Mouse (Mus musculus) stomach, embryonic 16.5 days (tissue): ENCODE measurements at regions not wholly inside any gene's neighbourhood (a gene's known extent, or its start where the extent isn't known, plus 50 kb on each side); places are given as distances from the start of the nearest gene placed in this dataset.

Experiments used
- ATAC-seq: fragments of 200-750 bp; cut with Nextera tagmentation; 2 replicates; pipeline ENCODE4 v1.8.0; 2017; ENCODE audit warnings: moderate number of reproducible peaks, moderate TSS enrichment; ENCODE audit not compliant: insufficient read depth, low FRiP score
- H3K27ac ChIP-seq: fragments of 300-500 bp; sonication (generic); 2 replicates; pipeline ENCODE4 v1.5.1; 2014; ENCODE audit warnings: low read length
- H3K27me3 ChIP-seq: fragments of 300-500 bp; sonication (generic); 2 replicates; pipeline ENCODE4 v1.6.1; 2014; ENCODE audit warnings: low read length, control low read depth, mixed read lengths; ENCODE audit not compliant: control insufficient read depth, insufficient read depth
- H3K36me3 ChIP-seq: fragments of 300-500 bp; sonication (generic); 2 replicates; pipeline ENCODE4 v1.6.1; 2014; ENCODE audit warnings: low read length; ENCODE audit not compliant: control insufficient read depth, insufficient read depth
- H3K4me1 ChIP-seq: fragments of 300-500 bp; sonication (generic); 2 replicates; pipeline ENCODE4 v1.6.1; 2014; ENCODE audit warnings: low read length, control low read depth, mixed read lengths; ENCODE audit not compliant: control insufficient read depth, insufficient read depth
- H3K4me2 ChIP-seq: fragments of 300-500 bp; sonication (generic); 2 replicates; pipeline ENCODE4 v1.6.1; 2014; ENCODE audit warnings: low read depth, low read length, mixed read lengths
- H3K4me3 ChIP-seq: fragments of 300-500 bp; sonication (generic); replicated peaks from 2 replicates; pipeline ENCODE4 v1.5.1; 2014; ENCODE audit warnings: mild to moderate bottlenecking, low read length
- H3K9ac ChIP-seq: fragments of 300-500 bp; sonication (generic); 2 replicates; pipeline ENCODE4 v1.6.1; 2014; ENCODE audit warnings: low read length
- H3K9me3 ChIP-seq: fragments of 300-500 bp; sonication (generic); replicated peaks from 2 replicates; pipeline ENCODE4 v1.6.1; 2016; ENCODE audit warnings: low read length, control low read depth; ENCODE audit not compliant: control insufficient read depth
- WGBS: fragments of 180-500 bp; shearing (Covaris S2); extraction: QIAGEN DNeasy Blood & Tissue Kit; methylation state at CpG from one replicate; pipeline ENCODE4 v1.1.7; 2014; 5-methylcytosine and 5-hydroxymethylcytosine counted together

DNA sequence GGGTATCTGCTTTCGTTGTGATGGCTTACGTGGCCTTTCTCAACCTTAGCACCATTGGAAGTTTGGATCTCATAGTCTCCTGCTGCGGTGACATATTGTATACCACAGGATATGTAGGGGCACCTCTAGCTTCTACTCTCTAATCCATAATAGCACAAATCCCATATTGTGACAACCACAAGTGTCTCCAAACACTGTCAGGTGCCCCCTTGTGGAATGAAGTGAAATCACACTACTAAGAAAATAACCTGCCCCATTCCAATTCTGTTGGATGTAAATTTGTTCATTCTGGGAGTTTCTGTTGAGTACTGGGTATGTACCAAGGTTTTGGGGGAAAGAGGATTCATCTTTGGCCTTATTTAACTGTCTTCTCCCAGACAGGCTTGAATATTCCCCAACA lies 74.5 kb upstream of the Epha4 start:
- Histone ChIP-seq H3K27me3 (no peaks in the 10 kb centered on the region), H3K9me3 (no peaks in the 10 kb centered on the region), H3K4me3 (no peak overlapping the region), H3K9ac (no peak overlapping the region), H3K27ac (no peak overlapping the region), H3K36me3 (no peaks in the 10 kb centered on the region), H3K4me2 (no peak overlapping the region), H3K4me1 (no peaks in the 10 kb centered on the region)
- 91% methylated on average over 3 of the region's 3 CpGs for WGBS
- ATAC-seq: no peak

DNA sequence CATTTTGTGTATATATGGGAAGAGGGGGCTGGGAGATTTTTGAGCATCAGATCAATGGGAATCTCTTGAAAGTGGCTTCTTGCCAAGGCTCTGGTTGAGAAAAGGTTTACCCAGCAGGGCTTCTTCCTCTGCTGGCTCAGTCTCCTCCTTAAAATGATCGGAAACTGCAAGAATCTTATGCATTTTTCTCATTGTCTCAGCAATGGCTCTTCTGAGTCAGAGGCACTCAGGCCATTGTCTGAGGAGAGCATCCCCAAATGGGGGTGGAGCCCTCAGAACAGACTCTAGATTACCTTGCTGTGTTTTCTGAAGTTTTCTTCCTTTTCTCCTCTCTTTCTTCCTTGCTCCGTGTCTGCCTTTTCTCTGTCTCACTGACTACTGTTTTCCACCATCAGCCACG lies 70.6 kb upstream of the Epha4 start:
- H3K4me3 ChIP-seq: no peak overlapping the region
- H3K27ac ChIP-seq: no peak overlapping the region
- ATAC-seq: no peak
- no peaks in the 10 kb centered on the region for H3K9me3 ChIP-seq
- H3K36me3 ChIP-seq: no peaks in the 10 kb centered on the region
- H3K27me3 ChIP-seq: no peaks in the 10 kb centered on the region
- no peak overlapping the region for H3K4me2 ChIP-seq
- H3K9ac ChIP-seq: no peak overlapping the region
- no peaks in the 10 kb centered on the region for H3K4me1 ChIP-seq
- 63% methylated on average over 3 of the region's 3 CpGs for WGBS

DNA sequence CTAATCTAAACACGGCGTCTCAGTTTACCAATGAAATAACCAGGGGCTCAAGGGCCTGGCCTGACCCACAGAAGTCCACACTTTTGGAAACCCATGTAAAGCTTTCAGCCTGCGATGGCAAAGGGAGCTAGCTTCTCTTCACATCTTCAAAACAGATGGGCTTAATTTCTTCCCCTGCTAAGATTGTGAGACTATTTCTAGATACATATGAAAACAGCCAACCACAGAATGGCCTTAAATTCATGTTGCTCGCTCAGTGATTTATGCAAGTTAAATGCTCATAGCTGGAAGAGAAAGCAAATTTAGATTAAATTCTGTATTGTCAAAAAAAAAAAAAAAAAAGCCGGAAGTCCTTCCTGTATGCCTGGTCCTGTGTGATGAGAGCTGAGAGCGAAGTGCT lies 53.2 kb upstream of the Epha4 start:
- Histone ChIP-seq H3K36me3 (no peaks in the 10 kb centered on the region), H3K27ac (no peak overlapping the region), H3K4me3 (no peak overlapping the region), H3K9me3 (no peaks in the 10 kb centered on the region), H3K9ac (no peak overlapping the region), H3K27me3 (no peaks in the 10 kb centered on the region), H3K4me2 (no peak overlapping the region), H3K4me1 (no peaks in the 10 kb centered on the region)
- ATAC-seq: no peak
- 76% methylated on average over 6 of the region's 6 CpGs for WGBS

DNA sequence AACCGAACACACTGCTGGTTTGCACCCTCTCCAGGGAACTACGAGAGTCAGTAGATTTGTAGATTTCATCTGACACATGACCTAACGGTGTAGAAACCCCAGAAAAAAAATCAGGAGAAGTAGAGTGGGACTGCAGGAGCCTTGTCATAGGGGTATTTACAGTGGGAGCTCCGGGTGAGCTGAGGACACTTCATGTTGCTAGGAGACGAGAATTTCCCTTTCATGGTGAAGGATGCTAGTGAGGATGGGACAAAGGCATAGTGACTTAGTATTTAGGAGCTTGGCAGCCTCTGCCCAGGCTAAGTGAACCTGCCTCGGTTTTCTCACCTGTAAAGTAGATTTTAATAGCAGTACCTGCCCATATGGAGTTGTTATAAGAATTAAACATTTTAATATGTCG lies 52.8 kb upstream of the Epha4 start:
- Histone ChIP-seq H3K4me2 (no peak overlapping the region), H3K4me1 (no peaks in the 10 kb centered on the region), H3K4me3 (no peak overlapping the region), H3K27me3 (no peaks in the 10 kb centered on the region), H3K27ac (no peak overlapping the region), H3K9ac (no peak overlapping the region), H3K36me3 (no peaks in the 10 kb centered on the region), H3K9me3 (no peaks in the 10 kb centered on the region)
- ATAC-seq: no peak
- 67% methylated on average over 7 of the region's 7 CpGs for WGBS
